Mouse (Mus musculus): ENCODE data around the gene Hist4h4. TPM values are rescaled to one million over a fixed set of nuclear protein-coding genes. Genes with fewer than 3 reads are reported as not detected.

Gene Hist4h4
- polyA plus RNA-seq, 1 experiment from 2014 or later = 0.90 TPM

DNA sequence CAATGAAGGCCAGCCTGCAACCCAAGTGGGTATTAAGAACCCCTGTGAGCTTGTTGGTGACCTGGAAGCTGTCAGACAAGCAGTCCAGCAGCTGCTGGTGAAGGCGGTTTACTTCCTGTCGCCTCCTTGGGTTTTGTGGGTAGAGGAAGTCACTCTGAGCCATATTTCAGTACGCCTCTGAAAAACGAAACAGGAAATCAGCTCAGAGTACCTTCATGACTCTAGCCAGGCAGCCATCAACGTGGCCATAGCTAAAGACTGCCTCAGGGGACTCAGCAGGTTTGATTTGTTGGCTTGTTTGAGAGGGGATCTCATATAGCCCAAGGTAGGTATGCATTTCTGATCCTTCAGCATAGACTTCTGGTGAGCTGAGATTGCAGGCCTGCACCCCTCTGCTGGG is 27.5 kb upstream of the Hist4h4 start:
- 82% methylated on average over 5 of the region's 5 CpGs for WGBS
- Histone ChIP-seq H3K27me3 (peaks cover 23% of the 10 kb centered on the region), H3K27ac (no peak overlapping the region), H3K4me3 (no peak overlapping the region), H3K36me3 (no peaks in the 10 kb centered on the region), H3K9me3 (no peaks in the 10 kb centered on the region), H3K4me1 (replicated peaks) (peaks cover 10% of the 10 kb centered on the region), H3K4me2 (no peak overlapping the region), H3K9ac (no peak overlapping the region)
- ATAC-seq (ENCODE audit: low FRiP score) = no peak

- Histone ChIP-seq H3K4me3 (peak overlapping the region; percentile 50), H3K27me3 (peaks cover 22% of the 10 kb centered on the region), H3K27ac (peak overlapping the region; percentile 92), H3K4me2 (peak overlapping the region; percentile 62), H3K4me1 (replicated peaks) (peaks cover 15% of the 10 kb centered on the region), H3K9ac (peak overlapping the region; percentile 66), H3K36me3 (peaks cover 15% of the 10 kb centered on the region), H3K9me3 (no peaks in the 10 kb centered on the region)
- no peak for ATAC-seq (ENCODE audit: low FRiP score)
- WGBS = 36% methylated on average over 4 of the region's 4 CpGs
Observed at GRCm38 (mm10) chr6:136828681-136829080, 24.5 kb upstream of the Hist4h4 start.

DNA sequence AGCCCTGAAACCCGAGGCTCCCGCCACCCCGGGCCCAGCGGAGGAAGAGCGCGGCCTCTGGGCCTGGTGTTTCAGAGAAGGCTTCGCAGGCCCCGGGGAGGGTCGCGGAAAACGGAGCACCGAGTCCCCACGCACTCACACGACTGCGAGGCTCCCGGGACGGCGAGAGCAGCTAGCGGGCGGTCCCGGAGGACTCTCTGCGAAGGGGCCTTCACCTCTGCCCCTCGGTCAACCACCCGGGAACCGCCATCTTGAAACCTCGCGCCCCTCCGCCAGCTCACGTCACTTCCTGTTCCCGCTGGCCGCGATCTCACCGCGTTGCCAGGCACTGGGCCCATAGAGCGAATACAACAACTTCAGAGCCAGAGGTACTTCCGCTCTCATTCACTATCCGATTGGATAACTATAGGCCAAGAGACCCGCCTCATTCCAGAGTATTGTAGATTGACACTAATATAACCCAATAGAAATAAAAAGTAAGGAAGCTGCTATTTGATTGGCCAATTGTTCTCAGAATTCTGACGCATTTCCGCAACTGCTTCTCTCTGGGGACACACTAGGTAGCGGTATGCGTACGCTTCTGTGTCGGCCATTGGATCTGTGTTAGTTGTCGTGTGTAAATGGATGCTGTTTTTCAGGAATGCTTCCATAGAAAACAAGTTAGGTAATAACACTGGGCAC is 23.8 kb upstream of the Hist4h4 start, which contains the start of gene Wbp11:
TSS of gene Wbp11 (minus strand) at position 353 of the 681 bp plus-strand sequence.
- Histone ChIP-seq H3K4me2 (peak within 1 kb of the TSS; percentile 68), H3K36me3 (peaks cover 17% of the 10 kb centered on the region), H3K27ac (peak within 1 kb of the TSS; percentile 92), H3K4me1 (replicated peaks) (peaks cover 15% of the 10 kb centered on the region), H3K4me3 (peak within 1 kb of the TSS; percentile 98), H3K27me3 (peaks cover 22% of the 10 kb centered on the region), H3K9me3 (no peaks in the 10 kb centered on the region), H3K9ac (peak within 1 kb of the TSS; percentile 98)
- WGBS = under 1% methylated on average over 45 of the region's 45 CpGs
- peak; percentile 100 for ATAC-seq (ENCODE audit: low FRiP score)

GRCm38 (mm10) chr6:136827516-136827880 is 23.3 kb upstream of the Hist4h4 start, which contains the start of gene BC049715:
BC049715 (plus strand) TSS chr6:136827626.
- Histone ChIP-seq H3K4me2 (peak within 1 kb of the TSS; percentile 68), H3K9ac (peak within 1 kb of the TSS; percentile 98), H3K27ac (peak within 1 kb of the TSS; percentile 92), H3K4me3 (peak within 1 kb of the TSS; percentile 98), H3K36me3 (peaks cover 22% of the 10 kb centered on the region), H3K4me1 (replicated peaks) (peaks cover 15% of the 10 kb centered on the region), H3K27me3 (peaks cover 22% of the 10 kb centered on the region), H3K9me3 (no peaks in the 10 kb centered on the region)
- no peak for ATAC-seq (ENCODE audit: low FRiP score)
- under 1% methylated on average over 34 of the region's 34 CpGs for WGBS

DNA sequence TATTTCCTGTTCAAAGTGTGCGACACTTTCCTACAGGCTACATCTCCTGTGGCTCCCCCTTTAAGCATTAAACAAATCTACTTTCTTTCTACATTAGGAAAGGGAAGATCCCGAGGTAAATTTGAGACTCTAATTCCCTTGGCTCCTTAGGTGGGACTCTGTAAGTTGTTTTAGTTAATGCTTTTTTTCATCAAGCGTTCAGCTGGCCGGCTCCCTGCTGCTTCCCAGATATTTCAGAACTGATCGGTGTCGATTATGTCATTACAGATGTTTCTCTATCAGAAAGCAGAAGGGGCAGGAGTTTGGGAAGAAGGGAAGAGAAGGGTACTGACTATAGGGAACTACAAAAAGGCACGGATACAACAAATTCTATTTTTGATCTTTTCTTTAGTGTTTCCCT is 22.9 kb upstream of the Hist4h4 start:
- 22% methylated on average over 7 of the region's 7 CpGs for WGBS

GRCm38 (mm10) chr6:136824987-136825386 is 20.8 kb upstream of the Hist4h4 start:
- Histone ChIP-seq H3K4me3 (no peak overlapping the region), H3K9me3 (no peaks in the 10 kb centered on the region), H3K4me2 (no peak overlapping the region), H3K27ac (no peak overlapping the region), H3K9ac (no peak overlapping the region), H3K4me1 (replicated peaks) (peaks cover 15% of the 10 kb centered on the region), H3K27me3 (0 out of 2 replicates have a peak, but pooled peaks cover under 1% of the 10 kb centered on the region), H3K36me3 (peaks cover 47% of the 10 kb centered on the region)
- no peak for ATAC-seq (ENCODE audit: low FRiP score)
- WGBS = 95% methylated on average over 8 of the region's 8 CpGs

More for the DNA sequence above, 22.9 kb upstream of the Hist4h4 start:
- Histone ChIP-seq H3K36me3 (peaks cover 26% of the 10 kb centered on the region), H3K9ac (peak overlapping the region; percentile 98), H3K4me1 (replicated peaks) (peaks cover 15% of the 10 kb centered on the region), H3K4me3 (peak overlapping the region; percentile 98), H3K4me2 (peak overlapping the region; percentile 68), H3K27me3 (peaks cover 22% of the 10 kb centered on the region), H3K27ac (no peak overlapping the region), H3K9me3 (no peaks in the 10 kb centered on the region)
- no peak for ATAC-seq (ENCODE audit: low FRiP score)

DNA sequence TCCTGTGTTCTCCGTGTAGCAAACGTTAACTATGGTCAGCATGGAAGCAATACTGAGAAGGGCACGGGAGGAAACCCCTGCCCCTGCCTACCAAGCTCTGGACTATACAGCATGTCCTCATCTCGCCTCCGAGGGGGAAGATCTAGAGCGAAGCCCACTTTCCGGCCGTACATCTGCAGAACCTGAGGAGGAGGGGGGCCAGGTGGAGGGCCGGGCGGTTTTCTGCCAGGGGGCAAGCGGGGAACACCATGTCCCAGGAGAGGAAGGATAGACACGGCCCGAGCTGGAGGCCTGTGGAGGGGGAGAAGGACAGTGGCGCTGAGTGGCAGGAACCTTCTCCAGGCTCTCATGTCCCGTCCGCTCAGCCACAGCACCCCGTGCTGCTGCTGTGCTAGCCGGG is 16.9 kb upstream of the Hist4h4 start:
- H3K9ac ChIP-seq = no peak overlapping the region
- H3K36me3 ChIP-seq = peaks cover 84% of the 10 kb centered on the region
- no peaks in the 10 kb centered on the region for H3K9me3 ChIP-seq
- no peaks in the 10 kb centered on the region for H3K4me1 ChIP-seq (replicated peaks)
- no peak overlapping the region for H3K27ac ChIP-seq
- H3K4me3 ChIP-seq = no peak overlapping the region
- ATAC-seq (ENCODE audit: low FRiP score) = no peak
- 95% methylated on average over 17 of the region's 18 CpGs for WGBS
- no peak overlapping the region for H3K4me2 ChIP-seq
- H3K27me3 ChIP-seq = no peaks in the 10 kb centered on the region

GRCm38 (mm10) chr6:136820381-136820780 is 16.2 kb upstream of the Hist4h4 start:
- Histone ChIP-seq H3K4me2 (no peak overlapping the region), H3K4me3 (no peak overlapping the region), H3K9ac (no peak overlapping the region), H3K9me3 (no peaks in the 10 kb centered on the region), H3K4me1 (replicated peaks) (no peaks in the 10 kb centered on the region), H3K27me3 (no peaks in the 10 kb centered on the region), H3K27ac (no peak overlapping the region), H3K36me3 (peaks cover 90% of the 10 kb centered on the region)
- 96% methylated on average over 21 of the region's 21 CpGs for WGBS
- ATAC-seq (ENCODE audit: low FRiP score) = no peak

GRCm38 (mm10) chr6:136817549-136817948 is 13.3 kb upstream of the Hist4h4 start:
- H3K4me1 ChIP-seq (replicated peaks) = no peaks in the 10 kb centered on the region

DNA sequence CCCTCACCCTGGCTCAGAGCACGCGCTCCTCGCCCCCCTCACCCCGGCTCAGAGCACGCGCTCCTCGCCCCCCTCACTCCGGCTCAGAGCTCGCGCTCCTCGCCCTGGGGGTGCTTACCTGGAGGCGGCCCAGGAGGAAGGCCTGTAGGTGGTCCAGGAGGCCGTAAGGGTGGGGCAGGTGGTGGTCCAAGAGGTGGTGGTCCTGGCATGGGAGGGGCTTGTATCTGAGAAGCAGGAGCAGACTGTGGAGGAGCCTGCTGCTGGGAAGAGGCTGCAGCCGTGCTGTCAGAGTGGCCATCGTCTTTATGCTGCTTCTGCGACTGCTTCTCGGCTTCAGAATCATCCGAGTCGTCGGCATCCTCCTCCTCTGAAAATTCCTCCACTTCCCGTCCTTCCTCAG is 12.6 kb upstream of the Hist4h4 start:
- no peak overlapping the region for H3K4me3 ChIP-seq
- no peak overlapping the region for H3K9ac ChIP-seq
- H3K4me1 ChIP-seq (replicated peaks) = no peaks in the 10 kb centered on the region
- H3K27ac ChIP-seq = no peak overlapping the region
- H3K4me2 ChIP-seq = no peak overlapping the region
- no peaks in the 10 kb centered on the region for H3K9me3 ChIP-seq
- no peak for ATAC-seq (ENCODE audit: low FRiP score)
- H3K27me3 ChIP-seq = no peaks in the 10 kb centered on the region
- peaks cover 95% of the 10 kb centered on the region for H3K36me3 ChIP-seq
- WGBS = 94% methylated on average over 21 of the region's 21 CpGs

More at GRCm38 (mm10) chr6:136817549-136817948, 13.3 kb upstream of the Hist4h4 start:
- Histone ChIP-seq H3K9me3 (no peaks in the 10 kb centered on the region), H3K36me3 (peaks cover 95% of the 10 kb centered on the region), H3K27me3 (no peaks in the 10 kb centered on the region), H3K4me3 (no peak overlapping the region), H3K9ac (no peak overlapping the region), H3K27ac (no peak overlapping the region), H3K4me2 (no peak overlapping the region)
- WGBS = 91% methylated on average over 3 of the region's 3 CpGs
- no peak for ATAC-seq (ENCODE audit: low FRiP score)

- Histone ChIP-seq H3K4me2 (no peak overlapping the region), H3K4me1 (replicated peaks) (no peaks in the 10 kb centered on the region), H3K9me3 (no peaks in the 10 kb centered on the region), H3K9ac (no peak overlapping the region), H3K36me3 (peaks cover 82% of the 10 kb centered on the region), H3K27me3 (no peaks in the 10 kb centered on the region), H3K4me3 (no peak overlapping the region), H3K27ac (no peak overlapping the region)
- no peak for ATAC-seq (ENCODE audit: low FRiP score)
- 96% methylated on average over 7 of the region's 7 CpGs for WGBS
Observed at GRCm38 (mm10) chr6:136815381-136815780, 11.2 kb upstream of the Hist4h4 start.

DNA sequence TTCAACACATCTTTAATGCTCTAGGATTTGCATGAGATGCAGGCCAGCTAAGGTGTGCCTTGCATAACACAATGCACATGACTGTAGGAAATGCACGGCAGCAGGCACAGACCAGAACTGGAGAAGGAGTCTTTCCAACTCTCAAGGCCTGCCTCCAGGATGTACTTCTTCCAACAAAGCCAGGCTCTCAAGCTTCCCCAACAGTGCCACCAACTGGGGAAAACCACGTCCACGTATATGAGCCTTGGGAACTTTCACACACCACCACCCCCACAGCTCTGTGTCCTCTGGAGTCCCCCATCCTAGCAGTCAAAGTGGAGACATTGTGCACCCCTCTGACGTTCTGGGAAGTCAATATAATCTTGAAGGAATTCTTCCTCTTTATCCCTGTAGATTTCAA is 8.9 kb upstream of the Hist4h4 start:
- H3K27me3 ChIP-seq = no peaks in the 10 kb centered on the region
- no peak for ATAC-seq (ENCODE audit: low FRiP score)
- 49% methylated on average over 4 of the region's 4 CpGs for WGBS
- peaks cover 60% of the 10 kb centered on the region for H3K36me3 ChIP-seq
- no peaks in the 10 kb centered on the region for H3K9me3 ChIP-seq
- no peak overlapping the region for H3K9ac ChIP-seq
- H3K4me1 ChIP-seq (replicated peaks) = peaks cover 18% of the 10 kb centered on the region
- H3K27ac ChIP-seq = no peak overlapping the region
- H3K4me3 ChIP-seq = no peak overlapping the region
- no peak overlapping the region for H3K4me2 ChIP-seq

- ATAC-seq (ENCODE audit: low FRiP score) = no peak
- Histone ChIP-seq H3K4me1 (replicated peaks) (peaks cover 24% of the 10 kb centered on the region), H3K4me3 (no peak overlapping the region), H3K9ac (no peak overlapping the region), H3K9me3 (no peaks in the 10 kb centered on the region), H3K36me3 (peaks cover 42% of the 10 kb centered on the region), H3K4me2 (no peak overlapping the region), H3K27ac (no peak overlapping the region), H3K27me3 (no peaks in the 10 kb centered on the region)
- 88% methylated on average over 10 of the region's 10 CpGs for WGBS
Observed at GRCm38 (mm10) chr6:136811196-136811595, 7.0 kb upstream of the Hist4h4 start.

Measured in hindbrain, embryonic 13.5 days (tissue).